Mouse (Mus musculus) monocyte, adult 2 months (primary cell): ENCODE measurements around the gene Tdrd1.
"Not testable (repeated sequence)": the region's sequence is repeated elsewhere in the genome, so short reads cannot be mapped to it uniquely, and the experiment has no call there.

Experiments
- DNase-seq, 2 experiments: peaks; one replicate each; pipeline ENCODE4 v3.0.0; 2022; ENCODE audit warnings: low spot score in 2 of 2, low read depth in 1 of 2

Gene Tdrd1

DNA sequence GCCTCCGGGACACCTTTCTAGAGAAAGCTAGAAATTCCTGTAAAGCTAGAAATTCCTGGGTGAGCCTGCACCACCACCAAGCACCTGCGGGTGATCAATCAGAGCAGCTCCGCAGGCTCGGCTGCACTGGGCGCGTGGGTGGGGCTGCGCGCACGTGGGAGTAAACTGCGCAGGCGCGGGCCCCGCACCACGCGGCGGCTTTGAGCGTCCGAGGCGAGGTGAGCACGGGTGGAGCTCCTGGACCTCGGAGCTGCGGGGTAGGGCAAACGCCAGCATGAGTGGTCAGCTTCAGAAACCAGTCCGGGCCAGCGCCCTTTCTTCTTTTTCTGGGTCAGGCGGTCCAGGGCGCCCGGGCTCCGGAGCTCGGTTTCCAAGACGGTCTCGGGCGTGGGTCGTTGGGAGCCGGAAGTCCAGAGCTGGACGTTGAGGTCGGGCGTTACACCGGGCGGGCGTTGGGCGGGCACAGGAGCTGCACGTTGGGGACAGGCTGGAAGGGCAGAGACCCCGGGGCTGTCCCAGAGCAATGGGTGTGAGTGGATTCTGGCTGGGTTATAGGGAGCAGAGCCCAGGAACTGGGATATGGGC, at the start of gene Tdrd1:
Gene Tdrd1 (plus strand): TSS at position 163 of the 585 bp plus-strand sequence.
- DNase-seq, result no peak

DNA sequence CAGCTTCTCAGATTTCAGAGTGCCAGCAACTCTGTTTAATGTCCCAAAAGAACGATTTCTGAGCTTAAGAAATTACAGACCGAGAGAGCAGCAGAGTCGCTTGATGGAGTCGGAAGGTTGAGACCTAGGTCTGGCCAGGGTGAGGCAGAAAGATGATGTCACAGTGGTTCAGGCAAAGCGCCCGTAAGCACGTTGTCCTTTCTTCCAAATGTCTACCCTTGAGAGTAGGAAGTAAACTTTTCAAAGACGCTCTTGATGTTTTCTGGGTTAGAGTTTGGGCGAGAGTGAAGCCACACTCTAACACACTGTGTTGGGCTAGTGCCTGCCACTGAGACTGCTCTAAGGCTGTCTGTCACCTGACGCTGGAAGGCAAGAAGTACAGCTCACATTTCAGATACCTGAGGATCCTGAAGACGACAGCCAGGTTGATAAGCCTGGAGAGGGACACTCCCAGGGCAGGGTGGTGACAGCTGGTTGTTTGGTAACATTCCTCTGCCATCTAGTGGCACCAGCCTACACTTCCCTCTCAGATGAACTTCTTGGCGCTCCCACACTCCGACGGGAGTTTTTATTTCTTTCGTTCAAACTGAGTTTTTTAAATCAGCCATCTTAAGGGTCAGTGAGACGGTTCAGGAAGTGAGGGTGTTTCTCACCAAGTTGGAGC, 49.2 kb upstream of the Tdrd1 start:
- DNase-seq, result peak in 1 of 2 experiments; percentile 25

DNA sequence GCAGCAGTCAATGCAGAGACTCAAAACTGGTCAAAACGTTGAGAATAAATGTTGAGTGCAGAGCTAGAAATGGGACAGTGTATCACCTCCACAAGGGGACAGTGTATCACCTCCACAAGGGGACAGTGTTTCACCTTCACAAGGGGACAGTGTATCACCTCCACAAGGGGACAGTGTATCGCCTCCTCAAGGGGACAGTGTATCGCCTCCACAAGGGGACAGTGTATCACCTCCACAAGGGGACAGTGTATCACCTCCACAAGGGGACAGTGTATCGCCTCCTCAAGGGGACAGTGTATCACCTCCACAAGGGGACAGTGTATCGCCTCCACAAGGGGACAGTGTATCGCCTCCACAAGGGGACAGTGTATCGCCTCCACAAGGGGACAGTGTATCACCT, 47.5 kb upstream of the Tdrd1 start:
- DNase-seq, result not testable (repeated sequence)

DNA sequence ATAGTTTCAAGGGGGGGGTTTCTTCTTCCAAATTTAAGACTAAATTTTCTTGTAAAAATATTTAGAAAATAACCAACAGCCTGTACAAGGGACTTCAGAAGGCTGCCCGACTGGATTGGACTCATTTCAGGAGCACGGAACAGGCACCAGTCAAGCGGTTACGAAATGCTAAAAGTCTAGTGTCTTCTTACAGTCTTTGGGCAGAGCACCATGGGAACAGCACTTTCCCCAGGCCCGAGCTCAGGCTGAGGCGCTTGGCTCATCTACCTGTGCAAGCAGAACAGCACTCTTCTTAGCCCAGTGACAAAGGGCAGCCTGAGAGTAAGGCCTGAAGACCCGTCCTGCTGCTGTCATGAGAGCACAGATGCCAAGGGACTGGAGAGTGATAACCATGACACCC, 38.1 kb upstream of the Tdrd1 start:
- no peak for DNase-seq

DNA sequence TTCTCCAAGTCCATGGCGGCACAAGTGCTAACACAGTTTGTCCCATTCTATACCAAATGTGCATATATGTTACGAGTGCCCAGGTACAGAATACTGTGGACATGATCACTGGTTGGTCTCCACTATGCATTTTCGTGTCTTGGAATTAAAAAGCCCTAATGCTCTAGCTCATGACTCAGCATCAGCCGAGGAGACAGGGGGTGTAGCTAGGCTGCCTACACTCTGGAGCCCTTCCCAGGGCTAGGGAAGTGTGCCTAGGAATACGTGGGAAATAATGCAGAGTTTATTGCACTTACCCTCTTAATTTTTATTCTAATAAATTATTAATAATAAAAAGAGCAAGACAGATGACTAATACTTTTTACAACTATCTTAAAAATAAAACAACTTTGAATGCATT, 37.1 kb upstream of the Tdrd1 start:
- no peak for DNase-seq

DNA sequence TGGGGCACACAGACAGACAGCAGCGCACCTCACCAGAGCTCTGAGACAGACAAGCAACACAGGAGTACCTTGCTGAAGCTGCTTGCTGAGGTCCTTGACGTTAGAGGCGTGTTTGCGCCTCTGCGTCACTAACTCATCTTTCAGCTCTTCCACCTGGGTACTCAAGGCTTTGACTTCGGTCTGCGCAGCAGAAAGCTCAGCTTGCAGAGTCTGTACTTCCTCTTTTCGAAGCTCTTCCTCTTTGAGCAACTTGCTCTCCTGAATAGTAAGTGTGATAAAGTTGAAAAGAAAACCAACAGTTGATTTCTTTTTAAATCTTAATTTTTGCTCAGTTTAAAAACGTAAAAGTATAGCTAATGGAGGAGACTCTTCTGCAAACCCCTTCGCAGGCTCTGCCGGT, 28.6 kb upstream of the Tdrd1 start:
- DNase-seq, result no peak

DNA sequence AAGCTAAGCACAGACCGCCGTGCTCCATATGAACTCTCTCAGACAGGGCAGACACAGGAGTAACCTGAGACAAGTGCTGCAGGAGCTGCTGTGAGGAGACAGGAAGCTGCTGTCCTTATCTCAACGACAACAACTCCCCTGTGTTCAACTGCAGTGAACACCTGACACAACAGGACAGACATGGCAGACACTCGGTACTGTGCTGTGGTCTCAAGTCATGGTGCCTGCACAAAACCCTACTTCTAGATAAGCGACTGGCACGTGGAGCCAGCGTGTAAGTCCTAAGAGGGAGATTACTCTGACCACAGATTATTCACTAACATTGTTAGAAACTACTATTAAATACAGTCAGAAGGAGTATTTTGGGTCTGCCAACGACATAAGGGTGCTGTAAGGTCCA, 25.8 kb upstream of the Tdrd1 start:
- DNase-seq, result no peak

DNA sequence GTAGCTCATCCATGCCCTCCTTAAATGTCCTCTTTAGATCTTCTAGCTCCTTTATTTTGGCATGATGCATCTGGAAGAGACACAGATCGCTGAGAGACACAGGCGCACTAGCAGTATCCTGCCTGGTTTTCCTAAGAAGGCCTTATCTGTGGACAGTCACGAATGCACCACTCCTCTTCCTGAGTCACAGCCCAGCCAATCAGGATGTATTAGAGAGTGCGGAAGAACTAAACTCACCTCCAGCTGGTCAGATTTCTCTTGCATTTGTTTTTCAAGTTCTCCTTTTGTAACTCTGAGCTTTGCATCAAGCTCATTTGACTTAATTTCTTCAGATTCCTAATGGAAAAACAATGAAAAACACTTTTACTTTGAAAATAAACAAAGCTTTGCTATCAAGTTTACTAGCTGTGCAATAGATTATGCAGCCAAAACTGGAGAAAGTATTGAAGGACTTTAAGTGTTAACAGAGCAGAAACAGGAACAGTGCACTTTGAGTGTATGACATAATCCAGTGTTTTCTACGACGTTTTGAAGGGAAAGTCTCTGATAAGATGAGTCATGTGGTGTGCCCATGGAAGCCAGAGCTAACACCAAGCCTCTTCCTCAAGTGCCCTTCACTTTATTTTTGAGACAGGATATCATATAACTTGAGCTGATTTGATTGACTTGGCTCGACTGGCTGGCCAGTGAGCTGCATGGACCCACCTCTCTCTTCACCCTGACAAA, 24.9 kb upstream of the Tdrd1 start:
- DNase-seq, result no peak

DNA sequence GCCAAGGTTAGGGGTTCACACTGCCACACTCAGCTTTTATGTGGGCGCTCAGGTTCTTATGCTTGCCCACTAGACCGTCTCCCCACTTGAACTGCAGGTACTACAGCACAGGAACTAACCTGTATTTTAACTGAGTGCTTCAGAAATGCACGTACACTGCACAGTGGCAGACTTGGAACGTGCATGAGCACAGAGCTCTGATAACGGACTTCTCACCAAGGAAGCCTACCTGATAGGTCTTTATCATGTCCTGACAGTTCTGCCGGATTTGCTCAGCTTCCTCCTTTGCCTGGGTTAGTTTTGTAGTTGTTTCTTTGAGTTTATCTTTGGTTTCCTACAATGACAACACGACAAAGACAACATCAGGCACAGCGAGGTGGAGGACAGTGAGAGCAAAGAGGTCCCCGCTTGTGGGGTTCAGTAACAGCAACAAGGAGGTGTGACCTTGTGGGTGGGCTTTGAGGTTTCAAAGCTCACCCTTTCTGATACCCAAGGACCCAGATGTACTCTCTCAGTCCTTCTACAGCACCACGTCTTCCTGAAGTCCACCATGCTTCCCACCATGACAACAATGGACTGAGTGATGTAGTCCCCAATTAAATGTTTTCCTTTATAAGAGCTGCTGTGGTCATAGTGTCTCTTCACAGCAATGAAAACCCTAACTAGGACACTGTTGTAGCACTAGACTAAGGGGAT, 24.2 kb upstream of the Tdrd1 start:
- DNase-seq, result no peak

DNA sequence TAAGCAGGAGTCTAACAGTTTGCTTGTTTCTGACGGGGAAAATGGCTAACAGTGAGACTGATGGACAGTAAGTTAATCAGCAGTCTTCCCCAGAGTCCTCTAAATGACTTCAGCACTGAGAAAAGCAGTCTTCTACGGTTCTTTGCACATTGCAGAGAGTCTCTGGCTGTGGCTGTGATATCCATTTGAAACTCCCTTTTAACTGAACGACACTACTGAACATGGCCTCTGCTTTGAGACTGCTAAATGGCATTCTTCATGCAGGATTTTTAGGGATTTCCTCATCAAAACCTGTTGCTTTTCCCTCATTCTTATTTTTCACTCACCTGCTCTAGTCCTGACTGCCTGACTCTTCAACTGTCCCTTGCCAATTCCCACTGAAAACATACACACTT, 23.7 kb upstream of the Tdrd1 start:
- DNase-seq, result no peak

DNA sequence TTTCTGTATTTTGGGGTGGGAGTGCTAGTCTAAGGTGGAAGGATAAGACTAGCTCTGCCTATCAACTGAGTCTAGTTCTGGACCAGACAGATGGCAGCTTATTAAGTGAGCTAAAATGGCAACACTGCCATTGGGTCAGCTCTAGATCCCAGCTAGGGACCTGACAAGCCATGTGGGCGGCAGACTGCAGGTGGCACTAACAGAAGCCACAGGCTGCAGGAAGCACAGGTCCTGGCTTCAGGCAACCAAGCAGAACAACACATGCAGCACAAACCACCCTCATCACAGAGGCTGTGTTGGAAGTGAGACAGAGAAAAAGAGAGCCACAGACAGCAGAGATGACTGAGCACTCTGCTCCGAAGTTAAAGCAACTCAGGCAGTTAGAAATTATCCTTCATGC, 20.6 kb upstream of the Tdrd1 start:
- DNase-seq, result no peak

DNA sequence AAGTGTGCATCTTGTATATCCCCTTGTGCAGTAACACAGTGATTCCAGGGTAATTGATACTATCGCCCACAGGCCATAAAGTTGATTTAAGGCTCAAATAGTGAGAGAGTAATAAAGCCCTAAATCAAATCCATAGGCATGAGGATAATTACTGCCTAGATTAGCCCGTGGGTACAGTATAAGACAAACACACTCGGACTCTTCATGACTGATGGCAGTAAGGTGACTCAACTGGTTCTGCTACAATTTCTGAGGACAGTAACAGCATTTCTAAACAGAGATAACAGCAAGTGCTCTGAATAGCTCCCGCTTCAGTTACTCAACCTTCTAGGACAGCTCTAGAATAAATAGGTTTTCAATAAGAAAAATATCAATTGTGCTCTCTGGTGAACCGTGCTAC, 18.9 kb upstream of the Tdrd1 start:
- DNase-seq, result no peak

DNA sequence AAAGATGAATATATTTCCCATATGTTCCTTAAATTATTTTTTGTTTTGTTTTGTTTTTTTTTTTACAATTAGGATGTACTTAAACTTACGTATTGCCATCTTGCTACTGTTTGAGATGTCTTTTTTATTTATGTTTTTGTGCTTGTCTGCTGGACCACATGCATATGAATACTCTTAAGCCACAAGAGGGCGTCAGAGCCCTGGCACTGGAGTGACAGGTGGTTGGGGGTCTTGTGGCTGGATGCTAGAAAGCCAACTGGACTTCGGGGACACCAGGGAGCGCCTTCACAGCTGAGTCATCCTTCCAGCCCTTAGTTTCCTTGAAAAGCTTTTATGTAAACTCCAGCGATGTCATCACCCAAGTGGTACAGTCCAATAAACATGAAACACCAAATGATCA, 17.2 kb upstream of the Tdrd1 start:
- DNase-seq, result no peak

DNA sequence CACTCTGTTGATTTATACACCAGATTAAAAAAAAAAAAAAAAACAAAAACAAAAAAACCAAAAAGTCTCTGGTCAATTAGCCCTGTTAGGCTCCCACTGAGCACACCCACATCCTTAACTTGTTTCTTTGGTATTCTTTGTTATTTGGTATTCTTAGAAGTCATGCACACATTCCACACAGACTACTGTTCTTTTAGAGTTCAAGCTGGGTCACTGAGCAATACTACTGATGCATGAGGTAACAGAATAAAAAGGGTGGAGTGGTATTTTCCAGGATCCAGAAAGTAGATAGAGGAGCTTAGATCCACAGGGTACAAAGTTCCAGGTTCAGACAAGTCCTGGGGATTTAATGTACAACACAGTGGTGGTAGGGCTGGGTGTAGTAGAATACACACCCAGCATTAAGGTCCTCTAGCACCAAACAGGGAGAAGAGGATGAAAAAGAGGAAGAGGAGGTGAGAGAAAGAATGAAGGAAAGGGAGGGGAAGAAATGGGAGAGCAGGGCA, 15.3 kb upstream of the Tdrd1 start:
- DNase-seq, result no peak

DNA sequence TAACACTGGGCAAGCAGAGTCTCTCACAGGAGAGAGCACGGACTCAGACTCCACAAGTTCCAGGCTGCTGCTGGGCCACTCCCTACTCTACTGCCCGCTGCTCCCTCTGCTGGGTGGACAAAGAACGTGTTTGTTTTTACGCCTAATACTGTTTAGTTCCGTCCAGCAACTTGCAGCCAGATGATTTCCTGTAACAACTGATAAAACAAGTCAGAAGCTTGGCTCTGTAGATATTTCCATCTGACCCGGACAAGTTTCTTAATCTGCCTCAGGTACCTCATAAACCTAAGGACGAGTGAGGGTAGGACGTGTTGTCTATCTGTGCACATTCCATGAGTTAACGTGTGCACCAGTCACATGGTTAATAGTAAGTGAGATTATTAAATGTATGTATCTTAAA, 14.4 kb upstream of the Tdrd1 start:
- DNase-seq, result peak in 1 of 2 experiments; percentile 44

DNA sequence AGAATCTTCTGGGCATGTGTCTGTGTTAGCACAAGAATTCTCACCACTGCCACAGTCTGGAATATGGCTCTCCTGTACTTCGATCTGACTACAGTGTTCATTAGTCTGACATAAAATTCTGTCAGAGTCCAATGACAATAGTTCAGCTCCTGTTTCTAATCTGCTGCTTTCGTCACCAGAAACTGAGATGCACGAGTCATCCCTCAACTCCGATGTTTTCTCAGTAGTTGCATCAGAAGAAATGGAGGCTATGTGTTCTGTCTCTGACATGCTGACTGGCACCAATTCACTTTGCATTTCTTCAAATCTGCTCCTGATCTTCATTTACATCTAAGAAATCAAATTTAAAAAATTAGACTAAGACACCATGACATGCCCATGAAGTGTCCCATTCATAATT, 12.6 kb upstream of the Tdrd1 start:
- no peak for DNase-seq

DNA sequence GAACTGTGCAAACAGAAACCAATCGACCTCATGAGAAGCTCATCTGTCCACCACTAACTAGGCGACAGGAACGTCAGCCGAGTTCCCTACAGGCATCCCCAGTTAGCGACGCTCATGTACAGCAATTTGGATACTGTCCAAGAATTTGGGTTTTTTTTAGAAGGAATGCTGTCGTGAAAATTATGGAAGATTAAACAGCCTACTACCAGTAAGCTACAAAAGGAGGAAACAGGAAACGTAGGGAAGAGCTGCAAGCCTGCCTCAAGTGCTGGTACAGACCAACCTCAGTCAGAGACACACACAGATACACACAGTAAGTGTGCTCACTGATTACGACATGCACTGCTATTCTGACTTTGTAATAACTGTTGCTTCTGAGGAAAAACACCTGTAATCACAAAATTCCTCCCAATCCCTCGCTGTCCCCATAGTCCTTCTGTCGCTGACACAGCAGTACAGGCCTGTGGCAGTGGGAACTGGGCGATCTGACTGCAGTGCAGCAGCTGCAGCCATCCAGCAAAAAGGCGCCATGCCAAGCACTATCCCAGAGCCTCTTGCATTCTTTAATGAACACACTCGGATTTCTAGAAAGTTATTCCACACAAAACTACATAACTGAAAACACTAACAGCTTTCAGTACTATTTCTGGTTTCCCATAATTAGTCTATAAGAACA, 8.0 kb upstream of the Tdrd1 start:
- no peak for DNase-seq

DNA sequence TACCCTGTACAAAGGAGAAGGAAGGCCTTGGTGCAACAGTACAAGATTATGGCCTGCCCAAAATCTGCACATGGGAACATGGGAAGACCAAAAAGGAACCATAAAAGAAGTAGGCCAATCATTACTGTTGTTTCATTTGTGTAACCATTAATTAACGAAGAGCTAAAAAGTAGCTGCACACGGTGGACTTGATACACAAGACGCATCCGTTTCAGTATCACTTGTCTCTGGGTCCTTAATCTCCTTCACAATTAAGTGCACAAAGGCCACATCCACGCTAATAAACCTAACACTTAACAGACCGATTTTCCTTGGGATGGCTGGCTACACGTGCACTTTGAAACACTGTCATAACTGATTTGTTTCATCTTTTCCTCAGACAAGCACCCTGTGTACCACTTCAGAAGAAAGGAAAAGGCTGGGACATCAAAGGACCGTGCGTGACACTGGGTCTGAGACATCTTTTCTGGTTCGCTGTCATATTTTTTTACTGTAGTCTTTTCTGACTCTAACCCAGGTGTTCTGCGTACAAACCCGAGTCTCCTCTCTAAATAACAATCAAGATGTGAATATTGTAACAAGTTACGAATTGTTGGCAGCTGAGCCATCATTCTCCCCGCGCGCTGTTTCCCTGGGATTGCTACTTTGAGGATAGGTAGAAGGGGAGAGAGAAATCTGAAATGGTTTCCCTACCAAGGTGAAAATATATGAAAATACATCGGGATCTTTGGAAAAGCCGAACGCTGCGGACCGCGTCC, 4.8 kb upstream of the Tdrd1 start:
- DNase-seq, result no peak

DNA sequence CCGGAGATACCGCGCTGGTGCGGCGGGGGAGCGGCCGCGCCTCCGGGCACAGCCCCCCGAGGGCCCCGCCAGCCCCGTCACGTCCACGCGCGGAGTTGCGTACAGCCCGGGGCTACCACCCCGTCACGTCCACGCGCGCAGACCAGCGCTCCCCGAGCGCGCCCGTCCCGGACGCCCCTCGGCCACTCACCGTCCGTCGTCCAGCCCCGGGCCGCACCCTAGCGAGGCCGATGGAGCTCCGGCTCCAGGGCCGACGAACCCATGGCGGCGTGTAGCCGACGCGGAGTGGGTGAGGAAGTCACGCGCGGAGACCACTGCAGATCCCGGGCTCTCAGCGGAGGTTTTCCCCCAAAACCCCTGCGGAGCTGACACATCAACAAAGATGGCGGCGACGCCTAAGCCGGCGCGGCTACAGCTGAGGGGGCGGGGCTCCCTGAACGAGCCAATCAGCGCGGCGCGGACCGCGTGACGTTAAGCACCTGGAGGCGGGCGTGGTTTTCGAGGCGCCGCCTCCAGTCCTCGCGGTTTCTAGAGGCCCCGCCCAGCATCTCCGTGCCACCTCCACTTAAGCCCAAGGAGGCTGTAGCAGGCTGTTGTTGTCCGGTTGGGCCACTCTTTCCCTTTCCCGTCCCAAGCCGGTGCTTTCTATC, 4.1 kb upstream of the Tdrd1 start, which contains the start of gene Ccdc186:
Gene Ccdc186 (minus strand): TSS at position 393 of the 650 bp plus-strand sequence.
- peak; percentile 80 to 93 for DNase-seq

DNA sequence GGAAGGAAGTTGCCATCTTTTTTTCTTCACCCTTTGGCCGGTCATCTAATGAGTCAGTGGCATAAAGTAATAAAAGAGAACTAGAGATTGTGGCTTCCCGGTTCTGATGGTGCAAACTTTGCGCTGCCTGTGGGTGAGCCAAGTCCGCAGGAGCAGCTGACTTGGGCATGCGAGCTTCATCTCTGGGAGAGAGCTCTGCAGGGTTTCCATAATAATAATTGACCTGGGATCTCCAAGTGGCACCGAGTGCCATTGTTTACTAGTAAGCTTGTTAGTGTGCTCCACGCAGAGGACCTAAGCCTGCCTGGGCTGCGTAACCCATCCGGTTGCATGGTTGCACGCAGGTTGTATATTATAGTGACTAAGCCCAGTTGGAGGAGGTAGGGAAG, 3.6 kb upstream of the Tdrd1 start:
- no peak for DNase-seq
